Mouse (Mus musculus): Measurements from ENCODE around the gene Afap1l2. TPM values are rescaled to one million over a fixed set of nuclear protein-coding genes. Genes with fewer than 3 reads are reported as not detected.

The Afap1l2 gene
- polyA plus RNA-seq, 1 experiment = 7.6 TPM

GRCm38 (mm10) chr19:57009653-57010052 lies 1.6 kb upstream of the Afap1l2 start:
- TF ChIP-seq POLR2A (IDR thresholded peaks at IDR 0.05; ENCODE audit: low read depth, low read length) = no peak
- TF ChIP-seq CTCF (IDR thresholded peaks at IDR 0.05; ENCODE audit: extremely low read depth, insufficient read depth, insufficient read length, insufficient replicate concordance) = no peak
- WGBS = 56% methylated on average over 4 of the region's 4 CpGs
- H3K4me1 ChIP-seq (ENCODE audit: control insufficient read depth, insufficient read depth, insufficient read length) = peaks cover 13% of the 10 kb centered on the region

GRCm38 (mm10) chr19:57007291-57007690 lies 737 bp downstream of the Afap1l2 start:
- no peaks in the 10 kb centered on the region for H3K36me3 ChIP-seq (ENCODE audit: control insufficient read depth, insufficient read depth, low read length)
- TF ChIP-seq CTCF (IDR thresholded peaks at IDR 0.05; ENCODE audit: extremely low read depth, insufficient read depth, insufficient read length, insufficient replicate concordance) (no peak), POLR2A (IDR thresholded peaks at IDR 0.05; ENCODE audit: low read depth, low read length) (no peak)
- WGBS = 73% methylated on average over 16 of the region's 16 CpGs
- peaks cover 10% of the 10 kb centered on the region for H3K27me3 ChIP-seq (ENCODE audit: control insufficient read depth, insufficient read depth, low read length)
- peak overlapping the region; percentile 42 for H3K4me3 ChIP-seq (ENCODE audit: extremely low read depth, insufficient read depth, insufficient read length)
- no peak for DNase-seq (ENCODE audit: low read depth in 1 of 2, low spot score in 2 of 2)
- no peak overlapping the region; the same call in 1 of the 2 replicates for H3K27ac ChIP-seq (ENCODE audit: insufficient read depth, low read length)
- peaks cover 7% of the 10 kb centered on the region; the same call in 1 of the 2 replicates for H3K4me1 ChIP-seq (ENCODE audit: control insufficient read depth, insufficient read depth, insufficient read length)

More at GRCm38 (mm10) chr19:57009653-57010052, 1.6 kb upstream of the Afap1l2 start:
- DNase-seq (ENCODE audit: low read depth in 1 of 2, low spot score in 2 of 2) = no peak
- Histone ChIP-seq H3K27me3 (ENCODE audit: control insufficient read depth, insufficient read depth, low read length) (peaks cover 10% of the 10 kb centered on the region), H3K36me3 (ENCODE audit: control insufficient read depth, insufficient read depth, low read length) (no peaks in the 10 kb centered on the region), H3K27ac (ENCODE audit: insufficient read depth, low read length) (no peak overlapping the region), H3K4me3 (ENCODE audit: extremely low read depth, insufficient read depth, insufficient read length) (no peak overlapping the region)

GRCm38 (mm10) chr19:57006841-57007240 lies 1.2 kb downstream of the Afap1l2 start:
- peak overlapping the region; percentile 42; the same call in 1 of the 2 replicates for H3K4me3 ChIP-seq (ENCODE audit: extremely low read depth, insufficient read depth, insufficient read length)
- no peak for DNase-seq (ENCODE audit: low read depth in 1 of 2, low spot score in 2 of 2)
- 69% methylated on average over 13 of the region's 13 CpGs for WGBS
- H3K27ac ChIP-seq (ENCODE audit: insufficient read depth, low read length) = no peak overlapping the region
- no peak for TF ChIP-seq CTCF (IDR thresholded peaks at IDR 0.05; ENCODE audit: extremely low read depth, insufficient read depth, insufficient read length, insufficient replicate concordance)
- TF ChIP-seq POLR2A (IDR thresholded peaks at IDR 0.05; ENCODE audit: low read depth, low read length) = no peak
- no peaks in the 10 kb centered on the region for H3K36me3 ChIP-seq (ENCODE audit: control insufficient read depth, insufficient read depth, low read length)
- H3K4me1 ChIP-seq (ENCODE audit: control insufficient read depth, insufficient read depth, insufficient read length) = peaks cover 4% of the 10 kb centered on the region; the same call in 1 of the 2 replicates
- H3K27me3 ChIP-seq (ENCODE audit: control insufficient read depth, insufficient read depth, low read length) = peaks cover 10% of the 10 kb centered on the region

- H3K27me3 ChIP-seq (ENCODE audit: control insufficient read depth, insufficient read depth, low read length) = peaks cover 10% of the 10 kb centered on the region
- no peak for DNase-seq (ENCODE audit: low read depth in 1 of 2, low spot score in 2 of 2)
- 88% methylated on average over 4 of the region's 4 CpGs for WGBS
- H3K36me3 ChIP-seq (ENCODE audit: control insufficient read depth, insufficient read depth, low read length) = no peaks in the 10 kb centered on the region
- H3K4me3 ChIP-seq (ENCODE audit: extremely low read depth, insufficient read depth, insufficient read length) = no peak overlapping the region
- peaks cover 4% of the 10 kb centered on the region; the same call in 1 of the 2 replicates for H3K4me1 ChIP-seq (ENCODE audit: control insufficient read depth, insufficient read depth, insufficient read length)
- TF ChIP-seq CTCF (IDR thresholded peaks at IDR 0.05; ENCODE audit: extremely low read depth, insufficient read depth, insufficient read length, insufficient replicate concordance) (no peak), POLR2A (IDR thresholded peaks at IDR 0.05; ENCODE audit: low read depth, low read length) (no peak)
- H3K27ac ChIP-seq (ENCODE audit: insufficient read depth, low read length) = no peak overlapping the region
Measured at GRCm38 (mm10) chr19:57005062-57005461, 3.0 kb downstream of the Afap1l2 start.

GRCm38 (mm10) chr19:57003460-57003810 lies 4.6 kb downstream of the Afap1l2 start:
- 0 out of 2 replicates have a peak overlapping the region, but pooled peaks have one; percentile 25 for H3K27ac ChIP-seq (ENCODE audit: insufficient read depth, low read length)
- H3K4me1 ChIP-seq (ENCODE audit: control insufficient read depth, insufficient read depth, insufficient read length) = peaks cover 4% of the 10 kb centered on the region; the same call in 1 of the 2 replicates

GRCm38 (mm10) chr19:57002741-57003459 lies 5.1 kb downstream of the Afap1l2 start:
- H3K27me3 ChIP-seq (ENCODE audit: control insufficient read depth, insufficient read depth, low read length) = peaks cover 3% of the 10 kb centered on the region
- peaks cover under 1% of the 10 kb centered on the region; the same call in 1 of the 2 replicates for H3K4me1 ChIP-seq (ENCODE audit: control insufficient read depth, insufficient read depth, insufficient read length)
- TF ChIP-seq CTCF (IDR thresholded peaks at IDR 0.05; ENCODE audit: extremely low read depth, insufficient read depth, insufficient read length, insufficient replicate concordance) = no peak
- no peak for TF ChIP-seq POLR2A (IDR thresholded peaks at IDR 0.05; ENCODE audit: low read depth, low read length)
- H3K27ac ChIP-seq (ENCODE audit: insufficient read depth, low read length) = peak overlapping the region; percentile 25; the same call in 1 of the 2 replicates
- H3K36me3 ChIP-seq (ENCODE audit: control insufficient read depth, insufficient read depth, low read length) = no peaks in the 10 kb centered on the region
- DNase-seq (ENCODE audit: low read depth in 1 of 2, low spot score in 2 of 2) = no peak
- 76% methylated on average over 12 of the region's 12 CpGs for WGBS
- H3K4me3 ChIP-seq (ENCODE audit: extremely low read depth, insufficient read depth, insufficient read length) = no peak overlapping the region

More at GRCm38 (mm10) chr19:57003460-57003810, 4.6 kb downstream of the Afap1l2 start:
- Histone ChIP-seq H3K27me3 (ENCODE audit: control insufficient read depth, insufficient read depth, low read length) (peaks cover 8% of the 10 kb centered on the region), H3K36me3 (ENCODE audit: control insufficient read depth, insufficient read depth, low read length) (no peaks in the 10 kb centered on the region), H3K4me3 (ENCODE audit: extremely low read depth, insufficient read depth, insufficient read length) (no peak overlapping the region)
- 52% methylated on average over 7 of the region's 7 CpGs for WGBS
- TF ChIP-seq POLR2A (IDR thresholded peaks at IDR 0.05; ENCODE audit: low read depth, low read length) = no peak
- no peak for TF ChIP-seq CTCF (IDR thresholded peaks at IDR 0.05; ENCODE audit: extremely low read depth, insufficient read depth, insufficient read length, insufficient replicate concordance)
- no peak for DNase-seq (ENCODE audit: low read depth in 1 of 2, low spot score in 2 of 2)

GRCm38 (mm10) chr19:57001926-57002325 lies 6.1 kb downstream of the Afap1l2 start:
- Histone ChIP-seq H3K4me1 (ENCODE audit: control insufficient read depth, insufficient read depth, insufficient read length) (no peaks in the 10 kb centered on the region), H3K4me3 (ENCODE audit: extremely low read depth, insufficient read depth, insufficient read length) (no peak overlapping the region), H3K27me3 (ENCODE audit: control insufficient read depth, insufficient read depth, low read length) (no peaks in the 10 kb centered on the region), H3K27ac (ENCODE audit: insufficient read depth, low read length) (no peak overlapping the region), H3K36me3 (ENCODE audit: control insufficient read depth, insufficient read depth, low read length) (no peaks in the 10 kb centered on the region)
- WGBS = 90% methylated on average over 4 of the region's 4 CpGs
- no peak for DNase-seq (ENCODE audit: low read depth in 1 of 2, low spot score in 2 of 2)
- no peak for TF ChIP-seq CTCF (IDR thresholded peaks at IDR 0.05; ENCODE audit: extremely low read depth, insufficient read depth, insufficient read length, insufficient replicate concordance)
- TF ChIP-seq POLR2A (IDR thresholded peaks at IDR 0.05; ENCODE audit: low read depth, low read length) = no peak
